Mouse (Mus musculus): Measurements from ENCODE around the gene Dcst2. TPM values are rescaled to one million over a fixed set of nuclear protein-coding genes. Genes with fewer than 3 reads are reported as not detected.
A peak's percentile ranks its signal among the peaks of the same experiment; 100 is the strongest.

Gene Dcst2
- polyA plus RNA-seq, 1 experiment: 0.15 TPM

GRCm38 (mm10) chr3:89347916-89348315 lies 13.9 kb upstream of the Dcst2 start:
- no peaks in the 10 kb centered on the region for H3K36me3 ChIP-seq (ENCODE audit: control insufficient read depth, insufficient read depth, low read length)
- 21% methylated on average over 1 of the region's 1 CpGs for WGBS
- no peak for DNase-seq (ENCODE audit: low read depth in 1 of 2, low spot score in 2 of 2)
- no peak for TF ChIP-seq POLR2A (IDR thresholded peaks at IDR 0.05; ENCODE audit: low read depth, low read length)
- no peak for TF ChIP-seq CTCF (IDR thresholded peaks at IDR 0.05; ENCODE audit: extremely low read depth, insufficient read depth, insufficient read length, insufficient replicate concordance)
- no peaks in the 10 kb centered on the region; the same call in 1 of the 2 replicates for H3K27me3 ChIP-seq (ENCODE audit: control insufficient read depth, insufficient read depth, low read length)
- no peak overlapping the region for H3K4me3 ChIP-seq (ENCODE audit: extremely low read depth, insufficient read depth, insufficient read length)
- peaks cover 6% of the 10 kb centered on the region for H3K4me1 ChIP-seq (ENCODE audit: control insufficient read depth, insufficient read depth, insufficient read length)
- H3K27ac ChIP-seq (ENCODE audit: insufficient read depth, low read length): 0 out of 2 replicates have a peak overlapping the region, but pooled peaks have one; percentile 4

- TF ChIP-seq POLR2A (IDR thresholded peaks at IDR 0.05; ENCODE audit: low read depth, low read length) (no peak), CTCF (IDR thresholded peaks at IDR 0.05; ENCODE audit: extremely low read depth, insufficient read depth, insufficient read length, insufficient replicate concordance) (no peak)
- Histone ChIP-seq H3K36me3 (ENCODE audit: control insufficient read depth, insufficient read depth, low read length) (no peaks in the 10 kb centered on the region), H3K27me3 (ENCODE audit: control insufficient read depth, insufficient read depth, low read length) (no peaks in the 10 kb centered on the region; the same call in 1 of the 2 replicates), H3K27ac (ENCODE audit: insufficient read depth, low read length) (no peak overlapping the region), H3K4me1 (ENCODE audit: control insufficient read depth, insufficient read depth, insufficient read length) (peaks cover 6% of the 10 kb centered on the region), H3K4me3 (ENCODE audit: extremely low read depth, insufficient read depth, insufficient read length) (peak overlapping the region; percentile 71)
- no peak for DNase-seq (ENCODE audit: low read depth in 1 of 2, low spot score in 2 of 2)
- WGBS: 10% methylated on average over 38 of the region's 38 CpGs
Measured at GRCm38 (mm10) chr3:89348911-89349868, 12.6 kb upstream of the Dcst2 start.

- peak within 1 kb of the TSS; percentile 38; the same call in 1 of the 2 replicates for H3K27ac ChIP-seq (ENCODE audit: insufficient read depth, low read length)
- DNase-seq (ENCODE audit: low read depth in 1 of 2, low spot score in 2 of 2): peak; percentile 49 to 84
- no peak for TF ChIP-seq CTCF (IDR thresholded peaks at IDR 0.05; ENCODE audit: extremely low read depth, insufficient read depth, insufficient read length, insufficient replicate concordance)
- no peak for TF ChIP-seq POLR2A (IDR thresholded peaks at IDR 0.05; ENCODE audit: low read depth, low read length)
Measured at GRCm38 (mm10) chr3:89349869-89350501, 11.8 kb upstream of the Dcst2 start, which contains the start of gene Adam15. Gene Adam15, minus strand, starts transcription at chr3:89349996.

GRCm38 (mm10) chr3:89351271-89351670 lies 10.5 kb upstream of the Dcst2 start:
- H3K4me1 ChIP-seq (ENCODE audit: control insufficient read depth, insufficient read depth, insufficient read length): peaks cover 6% of the 10 kb centered on the region
- H3K4me3 ChIP-seq (ENCODE audit: extremely low read depth, insufficient read depth, insufficient read length): no peak overlapping the region
- no peak for TF ChIP-seq CTCF (IDR thresholded peaks at IDR 0.05; ENCODE audit: extremely low read depth, insufficient read depth, insufficient read length, insufficient replicate concordance)
- TF ChIP-seq POLR2A (IDR thresholded peaks at IDR 0.05; ENCODE audit: low read depth, low read length): no peak
- no peaks in the 10 kb centered on the region; the same call in 1 of the 2 replicates for H3K27me3 ChIP-seq (ENCODE audit: control insufficient read depth, insufficient read depth, low read length)
- no peak for DNase-seq (ENCODE audit: low read depth in 1 of 2, low spot score in 2 of 2)
- H3K27ac ChIP-seq (ENCODE audit: insufficient read depth, low read length): no peak overlapping the region
- H3K36me3 ChIP-seq (ENCODE audit: control insufficient read depth, insufficient read depth, low read length): no peaks in the 10 kb centered on the region
- 86% methylated on average over 5 of the region's 5 CpGs for WGBS

More at GRCm38 (mm10) chr3:89349869-89350501, 11.8 kb upstream of the Dcst2 start, which contains the start of gene Adam15:
- Histone ChIP-seq H3K4me3 (ENCODE audit: extremely low read depth, insufficient read depth, insufficient read length) (peak within 1 kb of the TSS; percentile 71), H3K36me3 (ENCODE audit: control insufficient read depth, insufficient read depth, low read length) (no peaks in the 10 kb centered on the region), H3K27me3 (ENCODE audit: control insufficient read depth, insufficient read depth, low read length) (no peaks in the 10 kb centered on the region; the same call in 1 of the 2 replicates), H3K4me1 (ENCODE audit: control insufficient read depth, insufficient read depth, insufficient read length) (peaks cover 6% of the 10 kb centered on the region)
- WGBS: under 1% methylated on average over 59 of the region's 59 CpGs

- no peaks in the 10 kb centered on the region for H3K36me3 ChIP-seq (ENCODE audit: control insufficient read depth, insufficient read depth, low read length)
- no peak overlapping the region for H3K27ac ChIP-seq (ENCODE audit: insufficient read depth, low read length)
- no peak overlapping the region for H3K4me3 ChIP-seq (ENCODE audit: extremely low read depth, insufficient read depth, insufficient read length)
- no peaks in the 10 kb centered on the region for H3K27me3 ChIP-seq (ENCODE audit: control insufficient read depth, insufficient read depth, low read length)
- peaks cover 6% of the 10 kb centered on the region for H3K4me1 ChIP-seq (ENCODE audit: control insufficient read depth, insufficient read depth, insufficient read length)
- no peak for TF ChIP-seq POLR2A (IDR thresholded peaks at IDR 0.05; ENCODE audit: low read depth, low read length)
- TF ChIP-seq CTCF (IDR thresholded peaks at IDR 0.05; ENCODE audit: extremely low read depth, insufficient read depth, insufficient read length, insufficient replicate concordance): peak; percentile 77; the same call in 1 of the 2 replicates
- WGBS: 19% methylated on average over 5 of the region's 5 CpGs
- DNase-seq (ENCODE audit: low read depth in 1 of 2, low spot score in 2 of 2): peak; percentile 45 to 75
Measured at GRCm38 (mm10) chr3:89354816-89355511, 6.8 kb upstream of the Dcst2 start.

GRCm38 (mm10) chr3:89355512-89355902 lies 6.3 kb upstream of the Dcst2 start:
- WGBS: 80% methylated on average over 6 of the region's 6 CpGs
- Histone ChIP-seq H3K27me3 (ENCODE audit: control insufficient read depth, insufficient read depth, low read length) (no peaks in the 10 kb centered on the region), H3K36me3 (ENCODE audit: control insufficient read depth, insufficient read depth, low read length) (no peaks in the 10 kb centered on the region), H3K4me3 (ENCODE audit: extremely low read depth, insufficient read depth, insufficient read length) (no peak overlapping the region), H3K4me1 (ENCODE audit: control insufficient read depth, insufficient read depth, insufficient read length) (peaks cover 3% of the 10 kb centered on the region; the same call in 1 of the 2 replicates), H3K27ac (ENCODE audit: insufficient read depth, low read length) (no peak overlapping the region)
- no peak for DNase-seq (ENCODE audit: low read depth in 1 of 2, low spot score in 2 of 2)
- TF ChIP-seq CTCF (IDR thresholded peaks at IDR 0.05; ENCODE audit: extremely low read depth, insufficient read depth, insufficient read length, insufficient replicate concordance) (no peak), POLR2A (IDR thresholded peaks at IDR 0.05; ENCODE audit: low read depth, low read length) (no peak)
